Mouse (Mus musculus): ENCODE measurements around the gene Ptpra. TPM values are rescaled to one million over a fixed set of nuclear protein-coding genes. Genes with fewer than 3 reads are reported as not detected.

Gene Ptpra
- polyA plus RNA-seq, 1 experiment from 2014 or later = 158 TPM

GRCm38 (mm10) chr2:130421781-130422620, 28.1 kb upstream of the Ptpra start:
- H3K4me1 ChIP-seq (replicated peaks; ENCODE audit: control insufficient read depth, insufficient read depth, low read length) = peaks cover 21% of the 10 kb centered on the region
- H3K9ac ChIP-seq = no peak overlapping the region
- WGBS = 99% methylated on average over 26 of the region's 26 CpGs

GRCm38 (mm10) chr2:130423397-130424125, 26.5 kb upstream of the Ptpra start:
- peak; percentile 78 for ATAC-seq (ENCODE audit: low FRiP score)
- peaks cover 16% of the 10 kb centered on the region; the same call in 1 of the 2 replicates for H3K36me3 ChIP-seq (replicated peaks; ENCODE audit: control insufficient read depth, insufficient read depth)

More at GRCm38 (mm10) chr2:130421781-130422620, 28.1 kb upstream of the Ptpra start:
- peaks cover 18% of the 10 kb centered on the region; the same call in 1 of the 2 replicates for H3K36me3 ChIP-seq (replicated peaks; ENCODE audit: control insufficient read depth, insufficient read depth)
- H3K9me3 ChIP-seq (ENCODE audit: control insufficient read depth, low read length) = no peaks in the 10 kb centered on the region
- H3K27ac ChIP-seq = no peak overlapping the region
- no peak overlapping the region for H3K4me2 ChIP-seq (replicated peaks)
- H3K4me3 ChIP-seq (replicated peaks; ENCODE audit: low read length) = no peak overlapping the region
- no peaks in the 10 kb centered on the region for H3K27me3 ChIP-seq (ENCODE audit: control insufficient read depth, insufficient read depth, low read length)
- no peak for DNase-seq (ENCODE audit: low spot score)
- no peak for ATAC-seq (ENCODE audit: low FRiP score)

GRCm38 (mm10) chr2:130424126-130424853, 25.8 kb upstream of the Ptpra start, which contains the start of the genes Vps16 and Pced1a:
Gene Vps16 (plus strand): TSS chr2:130424339.
Gene Pced1a (minus strand): TSS chr2:130424701.
- peaks cover 21% of the 10 kb centered on the region for H3K4me1 ChIP-seq (replicated peaks; ENCODE audit: control insufficient read depth, insufficient read depth, low read length)
- H3K9me3 ChIP-seq (ENCODE audit: control insufficient read depth, low read length) = no peaks in the 10 kb centered on the region
- H3K4me3 ChIP-seq (replicated peaks; ENCODE audit: low read length) = peak within 1 kb of the TSS; percentile 72
- peak within 1 kb of the TSS; percentile 90 for H3K27ac ChIP-seq
- peak; percentile 92 for DNase-seq (ENCODE audit: low spot score)
- H3K4me2 ChIP-seq (replicated peaks) = peak within 1 kb of the TSS; percentile 61
- H3K9ac ChIP-seq = peak within 1 kb of the TSS; percentile 84
- H3K36me3 ChIP-seq (replicated peaks; ENCODE audit: control insufficient read depth, insufficient read depth) = peaks cover 10% of the 10 kb centered on the region; the same call in 1 of the 2 replicates
- no peaks in the 10 kb centered on the region for H3K27me3 ChIP-seq (ENCODE audit: control insufficient read depth, insufficient read depth, low read length)
- under 1% methylated on average over 58 of the region's 58 CpGs for WGBS
- peak; percentile 95 for ATAC-seq (ENCODE audit: low FRiP score)

More at GRCm38 (mm10) chr2:130423397-130424125, 26.5 kb upstream of the Ptpra start:
- peak overlapping the region; percentile 61 for H3K4me2 ChIP-seq (replicated peaks)
- 14% methylated on average over 49 of the region's 49 CpGs for WGBS
- peaks cover 21% of the 10 kb centered on the region for H3K4me1 ChIP-seq (replicated peaks; ENCODE audit: control insufficient read depth, insufficient read depth, low read length)
- H3K4me3 ChIP-seq (replicated peaks; ENCODE audit: low read length) = peak overlapping the region; percentile 72
- H3K9me3 ChIP-seq (ENCODE audit: control insufficient read depth, low read length) = no peaks in the 10 kb centered on the region
- peak overlapping the region; percentile 90 for H3K27ac ChIP-seq
- H3K27me3 ChIP-seq (ENCODE audit: control insufficient read depth, insufficient read depth, low read length) = no peaks in the 10 kb centered on the region
- peak overlapping the region; percentile 84 for H3K9ac ChIP-seq
- DNase-seq (ENCODE audit: low spot score) = peak; percentile 83

GRCm38 (mm10) chr2:130425112-130425511, 25.0 kb upstream of the Ptpra start:
- Histone ChIP-seq H3K9ac (peak overlapping the region; percentile 84), H3K27me3 (ENCODE audit: control insufficient read depth, insufficient read depth, low read length) (no peaks in the 10 kb centered on the region), H3K4me2 (replicated peaks) (peak overlapping the region; percentile 61), H3K9me3 (ENCODE audit: control insufficient read depth, low read length) (no peaks in the 10 kb centered on the region), H3K4me1 (replicated peaks; ENCODE audit: control insufficient read depth, insufficient read depth, low read length) (peaks cover 21% of the 10 kb centered on the region), H3K27ac (peak overlapping the region; percentile 90; the same call in 1 of the 2 replicates), H3K4me3 (replicated peaks; ENCODE audit: low read length) (peak overlapping the region; percentile 72), H3K36me3 (replicated peaks; ENCODE audit: control insufficient read depth, insufficient read depth) (0 out of 2 replicates have a peak, but pooled peaks cover 10% of the 10 kb centered on the region)
- no peak for DNase-seq (ENCODE audit: low spot score)
- ATAC-seq (ENCODE audit: low FRiP score) = no peak
- WGBS = 43% methylated on average over 5 of the region's 5 CpGs

- H3K36me3 ChIP-seq (replicated peaks; ENCODE audit: control insufficient read depth, insufficient read depth) = peaks cover 16% of the 10 kb centered on the region; the same call in 1 of the 2 replicates
- H3K27ac ChIP-seq = no peak overlapping the region
- peaks cover 6% of the 10 kb centered on the region for H3K4me1 ChIP-seq (replicated peaks; ENCODE audit: control insufficient read depth, insufficient read depth, low read length)
- no peak overlapping the region for H3K4me3 ChIP-seq (replicated peaks; ENCODE audit: low read length)
- no peaks in the 10 kb centered on the region for H3K9me3 ChIP-seq (ENCODE audit: control insufficient read depth, low read length)
- no peak overlapping the region for H3K4me2 ChIP-seq (replicated peaks)
- no peak overlapping the region for H3K9ac ChIP-seq
- WGBS = 59% methylated on average over 2 of the region's 2 CpGs
- no peak for ATAC-seq (ENCODE audit: low FRiP score)
- no peaks in the 10 kb centered on the region for H3K27me3 ChIP-seq (ENCODE audit: control insufficient read depth, insufficient read depth, low read length)
- DNase-seq (ENCODE audit: low spot score) = no peak
These were observed 20.2 kb upstream of the Ptpra start for GRCm38 (mm10) chr2:130429851-130430250.

- Histone ChIP-seq H3K27me3 (ENCODE audit: control insufficient read depth, insufficient read depth, low read length) (no peaks in the 10 kb centered on the region), H3K9ac (no peak overlapping the region), H3K36me3 (replicated peaks; ENCODE audit: control insufficient read depth, insufficient read depth) (peaks cover 16% of the 10 kb centered on the region; the same call in 1 of the 2 replicates), H3K9me3 (ENCODE audit: control insufficient read depth, low read length) (no peaks in the 10 kb centered on the region), H3K4me2 (replicated peaks) (no peak overlapping the region), H3K4me1 (replicated peaks; ENCODE audit: control insufficient read depth, insufficient read depth, low read length) (no peaks in the 10 kb centered on the region), H3K4me3 (replicated peaks; ENCODE audit: low read length) (no peak overlapping the region), H3K27ac (no peak overlapping the region)
- DNase-seq (ENCODE audit: low spot score) (no peak), ATAC-seq (ENCODE audit: low FRiP score) (no peak)
- 87% methylated on average over 3 of the region's 3 CpGs for WGBS
These were observed 19.6 kb upstream of the Ptpra start for GRCm38 (mm10) chr2:130430484-130430883.

- H3K9me3 ChIP-seq (ENCODE audit: control insufficient read depth, low read length) = no peaks in the 10 kb centered on the region
- H3K4me1 ChIP-seq (replicated peaks; ENCODE audit: control insufficient read depth, insufficient read depth, low read length) = no peaks in the 10 kb centered on the region
- H3K27ac ChIP-seq = no peak overlapping the region
- no peak overlapping the region for H3K9ac ChIP-seq
- WGBS = 95% methylated on average over 3 of the region's 3 CpGs
- H3K27me3 ChIP-seq (ENCODE audit: control insufficient read depth, insufficient read depth, low read length) = no peaks in the 10 kb centered on the region
- H3K4me2 ChIP-seq (replicated peaks) = no peak overlapping the region
- H3K36me3 ChIP-seq (replicated peaks; ENCODE audit: control insufficient read depth, insufficient read depth) = peaks cover 16% of the 10 kb centered on the region; the same call in 1 of the 2 replicates
- ATAC-seq (ENCODE audit: low FRiP score) (no peak), DNase-seq (ENCODE audit: low spot score) (no peak)
- no peak overlapping the region for H3K4me3 ChIP-seq (replicated peaks; ENCODE audit: low read length)
These were observed 17.9 kb upstream of the Ptpra start for GRCm38 (mm10) chr2:130432157-130432556.

GRCm38 (mm10) chr2:130433152-130433551, 16.9 kb upstream of the Ptpra start:
- WGBS = 31% methylated on average over 4 of the region's 4 CpGs
- no peak overlapping the region for H3K4me3 ChIP-seq (replicated peaks; ENCODE audit: low read length)
- H3K36me3 ChIP-seq (replicated peaks; ENCODE audit: control insufficient read depth, insufficient read depth) = peaks cover 20% of the 10 kb centered on the region
- H3K9me3 ChIP-seq (ENCODE audit: control insufficient read depth, low read length) = no peaks in the 10 kb centered on the region
- peak; percentile 75 for DNase-seq (ENCODE audit: low spot score)
- H3K27ac ChIP-seq = no peak overlapping the region
- no peak for ATAC-seq (ENCODE audit: low FRiP score)
- H3K9ac ChIP-seq = no peak overlapping the region
- no peaks in the 10 kb centered on the region for H3K27me3 ChIP-seq (ENCODE audit: control insufficient read depth, insufficient read depth, low read length)
- H3K4me2 ChIP-seq (replicated peaks) = no peak overlapping the region
- H3K4me1 ChIP-seq (replicated peaks; ENCODE audit: control insufficient read depth, insufficient read depth, low read length) = no peaks in the 10 kb centered on the region
